19 mouse cellular contexts compared by ENCODE assay signal in the genomic region with DNA sequence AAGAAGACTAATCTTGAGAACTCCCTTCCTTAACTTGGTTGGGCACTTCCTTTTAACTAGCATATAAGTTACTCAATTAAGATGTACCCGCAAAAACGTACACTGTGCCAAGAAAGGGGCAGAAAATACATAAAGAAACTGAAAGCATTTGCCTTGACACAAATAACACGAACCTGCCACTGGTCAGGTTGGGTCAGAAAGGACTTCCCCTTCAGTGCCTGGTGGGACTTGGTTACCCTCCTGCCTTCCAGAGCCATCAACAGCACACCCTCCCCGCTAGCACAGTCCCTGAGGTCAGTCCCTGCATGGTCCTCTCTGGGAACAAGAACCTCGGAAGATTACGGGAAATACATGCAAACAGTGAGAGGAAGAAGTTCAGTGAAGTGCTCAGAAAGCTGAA. TPM values are rescaled to one million over a fixed set of nuclear protein-coding genes. Genes with fewer than 3 reads are reported as not detected.
DNase-seq lines count a peak whose midpoint lies in the region; ATAC-seq and TF ChIP-seq lines count a peak whose summit lies in the region.
"Had no signal": no experiment of that assay in that cellular context is flagged by ENCODE, and none has a peak within 500 bp of the region (broad histone marks: within the 10 kb centered on the region; RNA-seq: fewer than 3 reads in every experiment).

No protein-coding gene starts in this region.

- H3K36me3 ChIP-seq in thymus, adult 2 months (ENCODE audit: control insufficient read depth, insufficient read depth, low read length): no peaks in the 10 kb centered on the region
- H3K36me3 ChIP-seq in forebrain, embryonic 10.5 days (replicated peaks): no peaks in the 10 kb centered on the region
- no peaks in the 10 kb centered on the region for H3K36me3 ChIP-seq in hindbrain, embryonic 11.5 days (ENCODE audit: control insufficient read depth, insufficient read depth, low read length)
- H3K36me3 ChIP-seq: embryonic facial prominence, embryonic 15.5 days; midbrain, embryonic 10.5 days had no signal

- 8% methylated on average over 6 of the region's 6 CpGs for WGBS in thymus, adult 2 months
- 81% methylated on average over 6 of the region's 6 CpGs for WGBS in forebrain, embryonic 10.5 days
- 79% methylated on average over 6 of the region's 6 CpGs for WGBS in hindbrain, embryonic 11.5 days

- H3K4me2 ChIP-seq in hindbrain, embryonic 11.5 days (replicated peaks; ENCODE audit: low read depth, low read length): no peak overlapping the region
- H3K4me2 ChIP-seq: embryonic facial prominence, embryonic 15.5 days; forebrain, embryonic 13.5 days; hindbrain, embryonic 14.5 days; lung, embryonic 14.5 days had no signal

- no peaks in the 10 kb centered on the region for H3K9me3 ChIP-seq in forebrain, embryonic 10.5 days
- no peaks in the 10 kb centered on the region for H3K9me3 ChIP-seq in hindbrain, embryonic 11.5 days (ENCODE audit: control insufficient read depth, low read length)
- H3K9me3 ChIP-seq: embryonic facial prominence, embryonic 15.5 days; forebrain, embryonic 13.5 days; midbrain, embryonic 10.5 days had no signal

- TF ChIP-seq POLR2A in thymus, adult 2 months (IDR thresholded peaks at IDR 0.05; ENCODE audit: control insufficient read depth, extremely low read depth, insufficient read depth, low read length, poor library complexity): no peak

- ATAC-seq in common myeloid progenitor, adult 5-6 weeks (replicated peaks; ENCODE audit: low read depth, poor library complexity, severe bottlenecking): peak; percentile 82
- peak; percentile 59 for ATAC-seq in megakaryocyte-erythroid progenitor cell, adult 5-6 weeks (replicated peaks; ENCODE audit: low FRiP score, low TSS enrichment, poor library complexity, severe bottlenecking)
- ATAC-seq in hindbrain, embryonic 11.5 days (ENCODE audit: low FRiP score): no peak
- ATAC-seq: forebrain, embryonic 13.5 days had no signal

- no peak for DNase-seq in thymus, adult 2 months
- DNase-seq in thymus, postnatal 4 days: no peak
- DNase-seq in gastrocnemius, postnatal 10 days: no peak
- DNase-seq in forebrain, embryonic 10.5 days (ENCODE audit: extremely low spot score, low spot score): no peak
- no peak for DNase-seq in hindbrain, embryonic 11.5 days (ENCODE audit: low spot score)
- no peak for DNase-seq in adrenal gland, postnatal 36 days
- DNase-seq: cerebellum, adult 18-20 months; heart, adult 2 months; kidney, adult 2 months; kidney, postnatal 36 days; liver; lung, embryonic 14.5 days; thymus, postnatal 14 days had no signal

- H3K27me3 ChIP-seq in thymus, adult 2 months (ENCODE audit: control insufficient read depth, insufficient read depth, low read length): no peaks in the 10 kb centered on the region
- no peaks in the 10 kb centered on the region for H3K27me3 ChIP-seq in forebrain, embryonic 10.5 days (ENCODE audit: poor library complexity, severe bottlenecking)
- H3K27me3 ChIP-seq in hindbrain, embryonic 11.5 days (ENCODE audit: control insufficient read depth, insufficient read depth, low read length): no peaks in the 10 kb centered on the region
- H3K27me3 ChIP-seq: embryonic facial prominence, embryonic 15.5 days; forebrain, embryonic 13.5 days had no signal

- peak overlapping the region; percentile 26 for H3K4me3 ChIP-seq in thymus, adult 2 months (ENCODE audit: control insufficient read depth, insufficient read depth, low read length)
- no peak overlapping the region for H3K4me3 ChIP-seq in forebrain, embryonic 10.5 days
- no peak overlapping the region for H3K4me3 ChIP-seq in hindbrain, embryonic 11.5 days (ENCODE audit: low read depth, low read length)
- H3K4me3 ChIP-seq: embryonic facial prominence, embryonic 15.5 days; forebrain, embryonic 13.5 days; heart, adult 2 months; midbrain, embryonic 10.5 days had no signal

- H3K4me1 ChIP-seq in thymus, adult 2 months (replicated peaks; ENCODE audit: control insufficient read depth, insufficient read depth, low read length): peaks cover 13% of the 10 kb centered on the region
- H3K4me1 ChIP-seq in forebrain, embryonic 10.5 days: no peaks in the 10 kb centered on the region
- H3K4me1 ChIP-seq in hindbrain, embryonic 11.5 days (replicated peaks; ENCODE audit: control insufficient read depth, insufficient read depth, low read length): no peaks in the 10 kb centered on the region
- H3K4me1 ChIP-seq: embryonic facial prominence, embryonic 15.5 days; forebrain, embryonic 13.5 days; midbrain, embryonic 10.5 days had no signal

- peak overlapping the region; percentile 43; the same call in 1 of the 2 replicates for H3K27ac ChIP-seq in thymus, adult 2 months (ENCODE audit: control insufficient read depth, insufficient read depth, low read length)
- H3K27ac ChIP-seq in forebrain, embryonic 10.5 days: no peak overlapping the region
- H3K27ac ChIP-seq in hindbrain, embryonic 11.5 days (ENCODE audit: low read depth, low read length): no peak overlapping the region
- H3K27ac ChIP-seq: embryonic facial prominence, embryonic 15.5 days; forebrain, embryonic 13.5 days; heart, adult 2 months; hindbrain, embryonic 14.5 days; midbrain, embryonic 10.5 days had no signal

- H3K9ac ChIP-seq in hindbrain, embryonic 11.5 days (ENCODE audit: low read depth, low read length): no peak overlapping the region
- H3K9ac ChIP-seq: embryonic facial prominence, embryonic 15.5 days; forebrain, embryonic 13.5 days; hindbrain, embryonic 14.5 days; lung, embryonic 14.5 days had no signal

- TF ChIP-seq CTCF in thymus, adult 2 months (IDR thresholded peaks at IDR 0.05; ENCODE audit: borderline replicate concordance, control insufficient read depth, extremely low read depth, insufficient read depth, low read length, poor library complexity): no peak

RNA-seq across cellular contexts. Expression of gene Abracl, which starts 34.0 kb away (rescaled TPM):
- polyA plus RNA-seq in thymus, adult 2 months (2012; rRNA removed): 13.8 and 16.0 TPM in 2 replicates
- total RNA-seq in common myeloid progenitor, adult 5-6 weeks (2017): 349 and 398 TPM in 2 replicates
- total RNA-seq in megakaryocyte-erythroid progenitor cell, adult 5-6 weeks (2014; fragmentation: Nextera tagmentation): 83.6 and 104 TPM in 2 replicates
- total RNA-seq in megakaryocyte-erythroid progenitor cell, adult 5-6 weeks (2017): 129 and 168 TPM in 2 replicates
- total RNA-seq in gastrocnemius, postnatal 10 days (2021): 10 to 100 TPM; 21.9 to 22.3 TPM
- polyA plus RNA-seq in forebrain, embryonic 10.5 days (2016; fragmentation: Nextera tagmentation; extraction: Ambion mirVana): 145 and 147 TPM in 2 replicates
- 220 and 223 TPM in 2 replicates for polyA plus RNA-seq in hindbrain, embryonic 11.5 days (2014; fragmentation: Nextera tagmentation; extraction: Ambion mirVana)
- 10 to 100 TPM; 16.5 to 32.1 TPM for total RNA-seq in adrenal gland, postnatal 36 days (2021)

RNA-seq across cellular contexts. Expression of gene Heca, which starts 41.3 kb away (rescaled TPM):
- 34.0 and 37.9 TPM in 2 replicates for polyA plus RNA-seq in thymus, adult 2 months (2012; rRNA removed)
- 29.1 and 30.3 TPM in 2 replicates for total RNA-seq in common myeloid progenitor, adult 5-6 weeks (2017)
- 12.5 and 30.4 TPM in 2 replicates for total RNA-seq in megakaryocyte-erythroid progenitor cell, adult 5-6 weeks (2014; fragmentation: Nextera tagmentation)
- total RNA-seq in megakaryocyte-erythroid progenitor cell, adult 5-6 weeks (2017): 26.3 and 27.8 TPM in 2 replicates
- total RNA-seq in gastrocnemius, postnatal 10 days (2021): 10 to 100 TPM; 19.3 to 22.7 TPM
- polyA plus RNA-seq in forebrain, embryonic 10.5 days (2016; fragmentation: Nextera tagmentation; extraction: Ambion mirVana): 2.4 and 3.2 TPM in 2 replicates
- 4.6 and 5.5 TPM in 2 replicates for polyA plus RNA-seq in hindbrain, embryonic 11.5 days (2014; fragmentation: Nextera tagmentation; extraction: Ambion mirVana)
- 10 to 100 TPM; 25.8 to 40.6 TPM for total RNA-seq in adrenal gland, postnatal 36 days (2021)
